Comparison of ENCODE assay signal across 18 mouse cellular contexts in the genomic region with DNA sequence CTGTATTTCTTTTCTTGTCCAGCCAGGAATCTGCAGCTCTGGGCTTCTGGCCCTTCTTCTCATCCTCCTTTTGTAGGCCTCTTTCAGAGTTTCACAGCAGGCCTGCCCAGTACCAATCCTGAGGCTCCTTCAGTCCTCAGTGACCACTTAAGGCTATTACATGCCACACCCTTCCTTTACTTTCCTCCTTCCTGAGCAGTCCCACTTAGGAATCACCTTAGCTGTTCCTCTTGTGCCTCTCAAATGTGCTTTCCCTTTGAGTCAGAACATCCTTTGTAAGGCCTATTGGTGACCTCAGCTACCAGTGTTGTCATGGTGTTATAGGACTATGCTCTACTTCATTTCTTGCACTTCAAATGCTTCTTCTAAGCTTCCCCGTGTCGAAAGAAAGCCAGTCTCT.
"Had no signal": no experiment of that assay in that cellular context is flagged by ENCODE, and none has a peak within 500 bp of the region (broad histone marks: within the 10 kb centered on the region; RNA-seq: fewer than 3 reads in every experiment).

No protein-coding gene starts in this region.

- H3K4me2 ChIP-seq: lung, embryonic 15.5 days; midbrain, embryonic 11.5 days; midbrain, embryonic 13.5 days; midbrain, embryonic 15.5 days; neural tube, embryonic 12.5 days; stomach, embryonic 15.5 days had no signal

- DNase-seq: liver, postnatal 0 days; lung, adult 2 months; lung, postnatal 10 days; right cerebral cortex, postnatal 14 days; right cerebral cortex, postnatal 4 days; spleen, adult 18-20 months; thymus, adult 2 months; thymus, postnatal 25 days; thymus, postnatal 4 days had no signal

- H3K27me3 ChIP-seq: lung, embryonic 15.5 days; megakaryocyte, embryonic 14.5 days; midbrain, embryonic 13.5 days; midbrain, embryonic 15.5 days; neural tube, embryonic 12.5 days; stomach, embryonic 15.5 days had no signal

- H3K9ac ChIP-seq: liver, postnatal 0 days; lung, embryonic 15.5 days; midbrain, embryonic 13.5 days; midbrain, embryonic 15.5 days; neural tube, embryonic 12.5 days; stomach, embryonic 15.5 days had no signal

- ATAC-seq: liver, postnatal 0 days; midbrain, embryonic 13.5 days; midbrain, embryonic 15.5 days had no signal

- H3K9me3 ChIP-seq: lung, embryonic 15.5 days; megakaryocyte, embryonic 14.5 days; midbrain, embryonic 13.5 days; midbrain, embryonic 15.5 days; neural tube, embryonic 12.5 days; stomach, embryonic 15.5 days had no signal

- H3K4me1 ChIP-seq: neural tube, embryonic 12.5 days; stomach, embryonic 15.5 days had no signal

- H3K4me3 ChIP-seq: lung, embryonic 15.5 days; megakaryocyte, embryonic 14.5 days; midbrain, embryonic 13.5 days; midbrain, embryonic 15.5 days; neural tube, embryonic 12.5 days; stomach, embryonic 15.5 days had no signal

- H3K36me3 ChIP-seq: lung, embryonic 15.5 days; midbrain, embryonic 13.5 days; midbrain, embryonic 15.5 days; neural tube, embryonic 12.5 days; stomach, embryonic 15.5 days had no signal

- H3K27ac ChIP-seq: lung, embryonic 15.5 days; macrophage; midbrain, embryonic 13.5 days; midbrain, embryonic 15.5 days; neural tube, embryonic 12.5 days; stomach, embryonic 15.5 days; stomach, postnatal 0 days had no signal
